ENCODE assay signal across 8 mouse cellular contexts in genomic region chr16:29882226-29882972, GRCm38 (mm10).
DNase-seq lines count a peak whose midpoint lies in the region; ATAC-seq and TF ChIP-seq lines count a peak whose summit lies in the region.

No protein-coding gene starts in this region.

- no peaks in the 10 kb centered on the region for H3K27me3 ChIP-seq in liver, adult 2 months (ENCODE audit: control insufficient read depth, insufficient read depth, low read length)
- peaks cover 3% of the 10 kb centered on the region; the same call in 1 of the 2 replicates for H3K27me3 ChIP-seq in forebrain, embryonic 15.5 days
- H3K27me3 ChIP-seq in lung, embryonic 15.5 days, result no peaks in the 10 kb centered on the region
- H3K27me3 ChIP-seq in stomach, embryonic 16.5 days (ENCODE audit: control insufficient read depth, insufficient read depth, low read length), result no peaks in the 10 kb centered on the region

- DNase-seq in liver, adult 2 months (ENCODE audit: extremely low read depth, low read depth, low spot score), result peak; percentile 68
- no peak for DNase-seq in liver
- DNase-seq in cerebellum, adult 18-20 months, result peak; percentile 43 to 44
- DNase-seq in heart, postnatal 36 days, result peak; percentile 78 to 84
- DNase-seq in thymus, postnatal 25 days, result no peak

- H3K4me1 ChIP-seq in liver, adult 2 months (ENCODE audit: control insufficient read depth, insufficient read depth, low read length), result no peaks in the 10 kb centered on the region; the same call in 1 of the 2 replicates
- peaks cover 35% of the 10 kb centered on the region for H3K4me1 ChIP-seq in forebrain, embryonic 15.5 days
- peaks cover 53% of the 10 kb centered on the region for H3K4me1 ChIP-seq in lung, embryonic 15.5 days
- peaks cover 30% of the 10 kb centered on the region for H3K4me1 ChIP-seq in stomach, embryonic 16.5 days (ENCODE audit: control insufficient read depth, insufficient read depth, low read length)

- intact Hi-C loops in heart, postnatal 36 days (cut with DNase I), result loop anchor here (2.0 to 5.0 kb wide), 4 partner anchors 32 to 182 kb away; partner anchors contain the start of gene Hes1

- no peak overlapping the region for H3K27ac ChIP-seq in liver, adult 2 months (replicated peaks; ENCODE audit: insufficient read depth, low read depth, low read length)
- peak overlapping the region; percentile 62 for H3K27ac ChIP-seq in forebrain, embryonic 15.5 days (replicated peaks)
- peak overlapping the region; percentile 70 for H3K27ac ChIP-seq in lung, embryonic 15.5 days
- H3K27ac ChIP-seq in stomach, embryonic 16.5 days (ENCODE audit: low read length), result peak overlapping the region; percentile 77

- TF ChIP-seq CTCF in liver, adult 2 months (IDR thresholded peaks at IDR 0.05; ENCODE audit: low read depth, low read length), result no peak

- H3K4me2 ChIP-seq in forebrain, embryonic 15.5 days (replicated peaks), result no peak overlapping the region
- no peak overlapping the region for H3K4me2 ChIP-seq in lung, embryonic 15.5 days
- H3K4me2 ChIP-seq in stomach, embryonic 16.5 days (ENCODE audit: low read depth, low read length), result no peak overlapping the region

- WGBS in liver, adult 2 months, result 38% methylated on average over 10 of the region's 10 CpGs
- WGBS in forebrain, embryonic 15.5 days, result 4% methylated on average over 10 of the region's 10 CpGs
- WGBS in lung, embryonic 15.5 days, result 16% methylated on average over 10 of the region's 10 CpGs
- 27% methylated on average over 10 of the region's 10 CpGs for WGBS in stomach, embryonic 16.5 days

- peak; percentile 86 for ATAC-seq in forebrain, embryonic 15.5 days (replicated peaks)
- peak; percentile 71; the same call in 1 of the 2 replicates for ATAC-seq in lung, embryonic 15.5 days (ENCODE audit: borderline replicate concordance, extremely low read depth, low FRiP score, low TSS enrichment)
- ATAC-seq in stomach, embryonic 16.5 days (ENCODE audit: insufficient read depth, low FRiP score), result peak; percentile 56

- H3K9ac ChIP-seq in liver, adult 2 months (ENCODE audit: low read depth, low read length), result no peak overlapping the region
- H3K9ac ChIP-seq in forebrain, embryonic 15.5 days (replicated peaks), result no peak overlapping the region
- H3K9ac ChIP-seq in lung, embryonic 15.5 days, result 0 out of 2 replicates have a peak overlapping the region, but pooled peaks have one; percentile 7
- peak overlapping the region; percentile 33; the same call in 1 of the 2 replicates for H3K9ac ChIP-seq in stomach, embryonic 16.5 days (ENCODE audit: low read length)

- no peaks in the 10 kb centered on the region for H3K79me2 ChIP-seq in liver, adult 2 months (ENCODE audit: control insufficient read depth, insufficient read depth, low read length)

- no peak for TF ChIP-seq POLR2A in liver, adult 2 months (IDR thresholded peaks at IDR 0.05; ENCODE audit: extremely low read depth, insufficient read depth, low read length)

- H3K4me3 ChIP-seq in liver, adult 2 months (ENCODE audit: insufficient read depth, low read depth, low read length), result no peak overlapping the region
- H3K4me3 ChIP-seq in forebrain, embryonic 15.5 days, result no peak overlapping the region
- no peak overlapping the region for H3K4me3 ChIP-seq in lung, embryonic 15.5 days
- H3K4me3 ChIP-seq in stomach, embryonic 16.5 days (replicated peaks; ENCODE audit: low read length), result no peak overlapping the region

- no peaks in the 10 kb centered on the region for H3K36me3 ChIP-seq in liver, adult 2 months (ENCODE audit: control insufficient read depth, insufficient read depth, low read length)
- H3K36me3 ChIP-seq in forebrain, embryonic 15.5 days, result no peaks in the 10 kb centered on the region
- no peaks in the 10 kb centered on the region for H3K36me3 ChIP-seq in lung, embryonic 15.5 days
- H3K36me3 ChIP-seq in stomach, embryonic 16.5 days (ENCODE audit: control insufficient read depth, insufficient read depth, low read length), result no peaks in the 10 kb centered on the region

- no peaks in the 10 kb centered on the region for H3K9me3 ChIP-seq in forebrain, embryonic 15.5 days
- no peaks in the 10 kb centered on the region for H3K9me3 ChIP-seq in lung, embryonic 15.5 days
- no peaks in the 10 kb centered on the region for H3K9me3 ChIP-seq in stomach, embryonic 16.5 days (replicated peaks; ENCODE audit: control insufficient read depth, low read length)

Comparison
In these comparisons a context has a peak if more than half of its experiments do, and no peak if none do; other contexts are left out.
1. DNase-seq: peak in liver, adult 2 months (single experiment), cerebellum, adult 18-20 months (2 of 2) and heart, postnatal 36 days (2 of 2); none in liver (single experiment) and thymus, postnatal 25 days (single experiment).
2. H3K9ac ChIP-seq: peak in lung, embryonic 15.5 days (single experiment) and stomach, embryonic 16.5 days (single experiment); none in liver, adult 2 months (single experiment) and forebrain, embryonic 15.5 days (single experiment).
3. Peak in every context shown above with its lines, with median percentiles within 50 percentile points of each other: ATAC-seq.